Mouse (Mus musculus) spleen, postnatal 10 days (tissue): Measurements from ENCODE around the gene Fgf5.

Experiments
- DNase-seq, 2 experiments: peaks; one replicate each; pipeline ENCODE4 v3.0.0; 2021 to 2022; ENCODE audit warnings: low spot score in 2 of 2

The Fgf5 gene

GRCm38 (mm10) chr5:98305673-98306072, 51.7 kb downstream of the Fgf5 start:
- DNase-seq = no peak

- DNase-seq = no peak
Measured at GRCm38 (mm10) chr5:98306528-98306927, 52.5 kb downstream of the Fgf5 start.

- DNase-seq = no peak
Measured at GRCm38 (mm10) chr5:98326625-98327024, 72.6 kb downstream of the Fgf5 start.
